Mouse (Mus musculus) midbrain, postnatal 0 days (tissue): ENCODE measurements around the gene Lin9. TPM values are rescaled to one million over a fixed set of nuclear protein-coding genes. Genes with fewer than 3 reads are reported as not detected.
A peak's percentile ranks its signal among the peaks of the same experiment; 100 is the strongest.

Experiments
- ATAC-seq: fragments of 200-750 bp; cut with Nextera tagmentation; 2 replicates; pipeline ENCODE4 v1.8.0; 2017; ENCODE audit warnings: moderate number of reproducible peaks, mild to moderate bottlenecking, moderate TSS enrichment, moderate library complexity; ENCODE audit not compliant: low FRiP score
- DNase-seq: peaks from one replicate; pipeline ENCODE4 v3.0.0-alpha.2; 2015; ENCODE audit warnings: low spot score
- H3K27ac ChIP-seq: fragments of 300-500 bp; sonication (generic); 2 replicates; pipeline ENCODE4 v1.5.1; 2014; ENCODE audit warnings: low read depth, mild to moderate bottlenecking, low read length, mixed read lengths
- H3K27me3 ChIP-seq: fragments of 300-500 bp; sonication (generic); 2 replicates; pipeline ENCODE4 v1.6.1; 2014; ENCODE audit warnings: low read length, control low read depth, mixed read lengths; ENCODE audit not compliant: insufficient read depth
- H3K36me3 ChIP-seq: fragments of 300-500 bp; sonication (generic); 2 replicates; pipeline ENCODE4 v1.6.1; 2014; ENCODE audit warnings: low read length, control low read depth, mixed read lengths; ENCODE audit not compliant: insufficient read depth
- H3K4me1 ChIP-seq: fragments of 300-500 bp; sonication (generic); 2 replicates; pipeline ENCODE4 v1.6.1; 2014; ENCODE audit warnings: mild to moderate bottlenecking, control low read depth, antibody characterized with exemption, low read length, mixed read lengths; ENCODE audit not compliant: insufficient read depth
- H3K4me2 ChIP-seq: fragments of 300-500 bp; sonication (generic); 2 replicates; pipeline ENCODE4 v1.6.1; 2014; ENCODE audit warnings: low read depth, mild to moderate bottlenecking, low read length, mixed read lengths; ENCODE audit not compliant: poor library complexity, severe bottlenecking
- H3K4me3 ChIP-seq: fragments of 300-500 bp; sonication (generic); 2 replicates; pipeline ENCODE4 v1.5.1; 2014; ENCODE audit warnings: low read depth, mild to moderate bottlenecking, low read length, moderate library complexity
- H3K9ac ChIP-seq: fragments of 300-500 bp; sonication (generic); replicated peaks from 2 replicates; pipeline ENCODE4 v1.6.1; 2014; ENCODE audit warnings: mild to moderate bottlenecking, low read length, moderate library complexity, mixed read lengths; ENCODE audit not compliant: poor library complexity, severe bottlenecking
- H3K9me3 ChIP-seq: fragments of 300-500 bp; sonication (generic); 2 replicates; pipeline ENCODE4 v1.6.1; 2016; ENCODE audit warnings: low read length, control low read depth
- CTCF ChIP-seq: IDR thresholded peaks from 2 replicates; pipeline ENCODE4 v1.5.1; 2016; ENCODE audit warnings: antibody characterized with exemption, mild to moderate bottlenecking
- WGBS: fragments of 180-500 bp; shearing (Covaris S2); extraction: QIAGEN DNeasy Blood & Tissue Kit; methylation state at CpG from one replicate; pipeline ENCODE4 v1.1.7; 2014; 5-methylcytosine and 5-hydroxymethylcytosine counted together
- polyA plus RNA-seq: library from polyadenylated mRNA; unstranded; fragments of >200 nt; fragmentation: Nextera tagmentation; extraction: Ambion mirVana; gene quantifications from 2 replicates; pipeline ENCODE4 v1.2.1, GENCODE M21; 2015
- total RNA-seq: library from RNA; depleted of rRNA; stranded (reverse); fragments of >200 nt; gene quantifications from 2 replicates; pipeline ENCODE4 v1.2.3, GENCODE M21; 2014

Gene Lin9
- total and polyA plus RNA-seq, 2 experiments from 2014 or later = 3.4 to 11.2 TPM

DNA sequence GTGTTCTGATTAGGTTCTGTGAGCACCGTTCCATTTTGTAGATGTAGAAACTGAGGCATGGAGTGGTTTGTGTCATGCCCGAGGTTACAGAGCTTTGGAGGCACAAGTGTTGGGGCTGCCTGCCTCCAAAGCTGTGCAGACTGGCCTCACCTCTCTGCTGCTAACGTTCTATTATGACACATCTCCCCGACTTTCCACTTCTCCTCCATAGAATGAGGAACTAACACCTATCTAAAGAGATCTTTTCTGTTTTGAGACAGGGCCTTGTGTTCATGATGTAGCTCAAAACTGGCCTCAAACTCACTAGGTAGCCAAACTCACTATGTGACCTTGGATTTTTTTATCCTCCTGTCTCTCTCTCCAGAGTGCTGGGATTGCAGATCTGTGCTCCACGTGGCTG lies 77.8 kb downstream of the Lin9 start:
- Histone ChIP-seq H3K9ac (no peak overlapping the region), H3K27me3 (no peaks in the 10 kb centered on the region), H3K9me3 (no peaks in the 10 kb centered on the region), H3K36me3 (no peaks in the 10 kb centered on the region), H3K4me1 (no peaks in the 10 kb centered on the region), H3K4me3 (no peak overlapping the region), H3K4me2 (no peak overlapping the region), H3K27ac (no peak overlapping the region)
- no peak for DNase-seq
- no peak for TF ChIP-seq CTCF
- WGBS = 72% methylated on average over 5 of the region's 5 CpGs
- ATAC-seq = no peak

DNA sequence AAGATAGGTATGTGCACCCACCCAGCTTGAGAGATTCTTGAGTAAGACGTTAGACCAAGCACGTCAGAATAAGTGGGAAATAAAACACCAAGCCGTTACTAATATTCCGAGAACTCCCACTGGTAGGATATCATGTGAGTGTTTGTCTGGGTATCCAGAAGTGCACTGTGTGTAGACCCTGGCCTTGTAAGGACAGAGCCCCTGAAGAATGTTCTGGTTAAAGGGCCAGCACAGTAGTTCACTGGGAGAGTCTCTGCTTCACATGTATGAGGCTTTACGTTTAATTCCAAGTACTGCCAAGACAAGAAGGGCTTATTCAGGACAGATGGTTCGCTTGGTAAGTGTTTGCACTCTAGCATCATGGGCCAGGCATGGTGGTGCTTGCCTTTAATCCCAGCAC lies 78.5 kb downstream of the Lin9 start:
- no peak for TF ChIP-seq CTCF
- WGBS = 89% methylated on average over 6 of the region's 6 CpGs

DNA sequence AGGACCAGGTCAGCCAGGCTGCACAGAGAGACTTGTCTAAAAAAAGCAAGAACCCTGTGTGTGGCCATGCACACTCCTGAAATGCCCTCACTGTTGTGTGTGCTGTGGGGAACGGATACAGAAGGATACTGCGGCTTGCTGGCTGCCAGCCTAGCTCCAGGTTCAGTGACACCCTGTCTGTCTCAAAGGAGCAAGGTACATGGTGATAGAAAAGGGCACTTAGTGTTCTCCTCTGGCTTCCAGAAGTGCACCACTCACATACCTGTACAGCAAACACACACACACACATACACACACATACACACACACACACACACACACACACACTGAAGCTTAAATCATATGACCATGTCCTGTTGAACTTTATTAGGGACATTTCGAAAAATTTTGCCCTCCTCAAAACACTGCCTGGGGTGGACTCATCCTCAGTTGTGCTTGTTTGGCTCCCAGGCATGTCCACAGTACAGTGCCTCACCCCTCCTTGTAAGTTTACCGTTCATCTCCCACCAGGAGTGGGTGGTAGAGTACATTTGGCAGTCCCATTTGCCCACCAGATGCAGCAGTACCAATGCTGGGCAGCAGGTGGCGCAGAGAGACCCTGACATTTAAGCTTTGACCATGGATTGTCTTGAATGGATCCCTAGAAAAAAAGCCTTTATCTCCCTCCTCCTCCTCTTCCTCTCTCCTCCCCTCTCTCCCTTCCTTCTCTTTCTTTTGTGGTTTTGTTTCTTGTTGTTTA lies 79.2 kb downstream of the Lin9 start:
- H3K27me3 ChIP-seq = no peaks in the 10 kb centered on the region
- H3K36me3 ChIP-seq = no peaks in the 10 kb centered on the region
- H3K27ac ChIP-seq = no peak overlapping the region
- no peaks in the 10 kb centered on the region for H3K4me1 ChIP-seq
- no peaks in the 10 kb centered on the region for H3K9me3 ChIP-seq
- peak; percentile 68 for DNase-seq
- no peak overlapping the region for H3K9ac ChIP-seq
- no peak overlapping the region for H3K4me3 ChIP-seq
- TF ChIP-seq CTCF = peak; percentile 85
- 45% methylated on average over 5 of the region's 5 CpGs for WGBS
- no peak overlapping the region for H3K4me2 ChIP-seq
- ATAC-seq = no peak

More for the DNA sequence above, 78.5 kb downstream of the Lin9 start:
- H3K4me1 ChIP-seq = no peaks in the 10 kb centered on the region
- no peak overlapping the region for H3K27ac ChIP-seq
- H3K27me3 ChIP-seq = no peaks in the 10 kb centered on the region
- no peak overlapping the region for H3K4me2 ChIP-seq
- no peaks in the 10 kb centered on the region for H3K9me3 ChIP-seq
- no peak overlapping the region for H3K9ac ChIP-seq
- H3K36me3 ChIP-seq = no peaks in the 10 kb centered on the region
- no peak overlapping the region for H3K4me3 ChIP-seq
- ATAC-seq = no peak
- DNase-seq = no peak

DNA sequence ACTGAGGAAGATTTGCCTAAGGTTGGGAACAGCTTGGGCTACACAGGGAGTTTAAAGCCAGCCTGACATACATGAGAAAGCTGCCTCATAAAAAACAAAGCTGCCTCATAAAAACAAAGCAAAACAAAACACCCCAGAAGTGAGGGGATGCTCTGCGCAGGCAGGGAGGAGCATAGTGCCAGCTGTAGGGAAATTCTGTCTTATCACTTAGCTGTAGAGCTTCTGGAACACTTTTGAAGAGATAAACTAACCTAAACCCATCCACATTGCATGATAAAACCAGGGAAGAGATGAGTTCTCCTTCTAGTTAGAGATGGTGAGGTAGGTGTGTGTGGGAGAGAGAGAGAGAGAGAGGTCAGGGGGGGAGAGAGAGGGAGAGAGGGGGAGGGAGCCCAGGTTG lies 81.7 kb downstream of the Lin9 start:
- Histone ChIP-seq H3K4me3 (no peak overlapping the region), H3K4me1 (peaks cover 6% of the 10 kb centered on the region; the same call in 1 of the 2 replicates), H3K4me2 (no peak overlapping the region), H3K36me3 (no peaks in the 10 kb centered on the region), H3K9ac (no peak overlapping the region), H3K9me3 (no peaks in the 10 kb centered on the region), H3K27me3 (no peaks in the 10 kb centered on the region), H3K27ac (no peak overlapping the region)
- ATAC-seq (no peak), DNase-seq (no peak)
- TF ChIP-seq CTCF = no peak
- 50% methylated on average over 1 of the region's 1 CpGs for WGBS

DNA sequence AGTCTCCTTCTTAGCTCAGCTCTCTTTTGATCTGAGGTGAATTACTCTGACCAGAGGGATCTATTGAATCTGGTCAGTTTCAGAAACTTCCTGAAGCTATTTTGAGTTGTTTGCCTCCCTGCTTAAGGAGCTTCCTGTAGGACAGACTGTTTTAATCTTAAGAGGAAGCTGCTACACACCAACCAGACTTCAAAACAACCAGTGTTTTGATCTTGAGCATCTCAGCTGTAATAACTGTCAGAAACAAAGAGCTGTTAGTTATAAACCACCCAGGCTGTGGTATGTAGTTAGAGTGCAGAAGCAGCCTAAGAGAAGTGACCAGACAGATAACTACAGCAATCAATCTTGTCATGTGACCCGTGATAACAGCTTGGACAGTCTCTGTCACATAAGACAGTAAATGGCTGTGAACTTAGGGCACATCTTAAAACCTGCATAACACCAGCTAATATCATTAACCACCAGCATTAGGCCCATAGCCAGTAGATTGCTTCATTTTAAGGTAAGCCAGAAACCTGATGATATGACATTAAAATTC lies 82.8 kb downstream of the Lin9 start:
- Histone ChIP-seq H3K9me3 (no peaks in the 10 kb centered on the region), H3K4me2 (no peak overlapping the region), H3K27me3 (no peaks in the 10 kb centered on the region), H3K4me3 (no peak overlapping the region), H3K9ac (no peak overlapping the region), H3K4me1 (peaks cover 10% of the 10 kb centered on the region), H3K27ac (no peak overlapping the region), H3K36me3 (no peaks in the 10 kb centered on the region)
- 79% methylated on average over 1 of the region's 1 CpGs for WGBS
- TF ChIP-seq CTCF = no peak
- ATAC-seq = no peak
- no peak for DNase-seq

DNA sequence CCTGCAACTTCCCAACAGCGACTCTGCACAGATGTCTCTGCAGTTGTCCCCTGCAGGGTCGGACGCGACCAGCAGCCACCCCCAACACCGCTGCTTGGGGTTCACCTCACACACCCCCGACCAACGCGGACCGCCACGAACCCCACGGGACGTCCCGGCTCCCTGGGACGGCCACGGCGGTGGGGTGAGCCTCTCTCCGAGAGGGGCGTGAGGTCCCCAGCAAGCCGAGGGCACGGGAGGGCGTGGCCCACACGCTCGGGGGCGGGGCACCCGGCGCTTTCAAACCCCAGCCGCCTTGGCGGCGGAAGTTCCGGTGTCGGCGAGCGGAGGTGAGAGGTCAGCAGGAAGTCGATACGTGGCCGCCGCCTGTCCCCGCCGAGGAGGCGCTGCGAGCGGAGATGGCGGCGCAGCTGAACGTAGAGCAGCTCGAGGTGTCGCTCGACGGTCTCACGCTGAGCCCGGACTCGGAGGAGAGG lies 84.8 kb downstream of the Lin9 start, which contains the start of gene Acbd3:
Gene Acbd3 (plus strand): TSS at position 340 of the 476 bp plus-strand sequence.
- TF ChIP-seq CTCF = peak; percentile 35
- Histone ChIP-seq H3K9ac (peak within 1 kb of the TSS; percentile 84), H3K9me3 (no peaks in the 10 kb centered on the region), H3K4me2 (peak within 1 kb of the TSS; percentile 76), H3K27me3 (no peaks in the 10 kb centered on the region), H3K36me3 (no peaks in the 10 kb centered on the region), H3K27ac (peak within 1 kb of the TSS; percentile 83), H3K4me1 (peaks cover 10% of the 10 kb centered on the region), H3K4me3 (peak within 1 kb of the TSS; percentile 81)
- DNase-seq (peak; percentile 91), ATAC-seq (peak; percentile 93)
- WGBS = 0% methylated on average over 42 of the region's 52 CpGs
